ENCODE assay signal across 8 mouse cellular contexts in the genomic region with DNA sequence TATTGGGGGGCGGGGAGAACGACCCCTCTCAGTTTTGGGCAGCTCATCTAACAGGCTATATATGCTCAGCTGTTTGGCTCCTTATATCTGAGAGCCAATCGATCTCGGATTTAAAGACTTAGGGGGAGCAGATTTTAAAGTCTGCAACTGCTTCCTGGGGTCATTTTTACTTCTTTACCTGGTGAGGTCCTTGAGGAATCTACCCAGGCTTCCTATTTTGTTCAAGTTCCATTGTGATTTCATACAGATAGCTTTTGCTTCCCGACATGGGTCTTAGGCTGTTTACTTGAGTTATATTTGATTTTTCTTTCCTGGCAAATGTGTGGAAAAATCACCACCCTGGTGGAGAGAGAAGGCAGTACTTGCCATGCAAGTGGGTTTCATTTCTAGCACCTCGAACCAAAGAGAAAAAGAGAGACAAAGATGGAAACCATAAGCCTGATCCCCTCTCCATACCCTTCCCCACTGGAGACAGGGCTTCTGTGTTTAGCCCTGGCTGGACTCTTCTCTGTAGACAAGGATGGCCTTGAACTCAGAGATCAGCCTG. TPM values are rescaled to one million over a fixed set of nuclear protein-coding genes. Genes with fewer than 3 reads are reported as not detected.
DNase-seq lines count a peak whose midpoint lies in the region; ATAC-seq and TF ChIP-seq lines count a peak whose summit lies in the region.

No protein-coding gene starts in this region.

- H3K79me2 ChIP-seq in CH12.LX (replicated peaks; ENCODE audit: control insufficient read depth, extremely low read depth, insufficient read depth, poor library complexity, severe bottlenecking), result peaks cover 42% of the 10 kb centered on the region

- intact Hi-C loops in heart, postnatal 25 days (cut with DNase I), result no loop called here
- intact Hi-C loops in left cerebral cortex, postnatal 14 days (cut with DNase I), result loop anchor here (5.0 to 10.0 kb wide), 2 partner anchors 32 to 235 kb away; no protein-coding TSS in a partner anchor

- H3K27me3 ChIP-seq in heart, embryonic 11.5 days (ENCODE audit: control insufficient read depth, insufficient read depth, low read length), result no peaks in the 10 kb centered on the region
- no peaks in the 10 kb centered on the region for H3K27me3 ChIP-seq in CH12.LX (replicated peaks)
- H3K27me3 ChIP-seq in hindbrain, embryonic 10.5 days (ENCODE audit: insufficient read depth, poor library complexity, severe bottlenecking), result no peaks in the 10 kb centered on the region
- no peaks in the 10 kb centered on the region for H3K27me3 ChIP-seq in midbrain, embryonic 12.5 days

- TF ChIP-seq RAD21 in CH12.LX (IDR thresholded peaks at IDR 0.05; ENCODE audit: low read depth, low read length), result no peak

- no peak for TF ChIP-seq POLR2A in CH12.LX (IDR thresholded peaks at IDR 0.05; ENCODE audit: low read depth, low read length)

- 39% methylated on average over 6 of the region's 6 CpGs for WGBS in heart, embryonic 11.5 days (ENCODE audit: insufficient replicate concordance)
- WGBS in hindbrain, embryonic 10.5 days, result 51% methylated on average over 6 of the region's 6 CpGs
- 46% methylated on average over 6 of the region's 6 CpGs for WGBS in midbrain, embryonic 12.5 days

- H3K4me2 ChIP-seq in heart, embryonic 11.5 days, result peak overlapping the region; percentile 90
- peak overlapping the region; percentile 99 for H3K4me2 ChIP-seq in CH12.LX (ENCODE audit: insufficient read depth, low read depth, poor library complexity, severe bottlenecking)
- H3K4me2 ChIP-seq in midbrain, embryonic 12.5 days (replicated peaks), result peak overlapping the region; percentile 85

- no peak for TF ChIP-seq EP300 in CH12.LX (IDR thresholded peaks at IDR 0.05; ENCODE audit: low read length)

- no peaks in the 10 kb centered on the region for H3K9me3 ChIP-seq in heart, embryonic 11.5 days (replicated peaks; ENCODE audit: control insufficient read depth, low read length)
- H3K9me3 ChIP-seq in CH12.LX (replicated peaks; ENCODE audit: low read length), result no peaks in the 10 kb centered on the region
- no peaks in the 10 kb centered on the region for H3K9me3 ChIP-seq in hindbrain, embryonic 10.5 days
- H3K9me3 ChIP-seq in midbrain, embryonic 12.5 days, result no peaks in the 10 kb centered on the region

- peaks cover 3% of the 10 kb centered on the region; the same call in 1 of the 2 replicates for H3K4me1 ChIP-seq in heart, embryonic 11.5 days (ENCODE audit: control insufficient read depth, insufficient read depth, low read length)
- H3K4me1 ChIP-seq in CH12.LX (ENCODE audit: control insufficient read depth in 1 of 2, insufficient read depth in 2 of 2), result peaks cover 0 to 19% of the 10 kb centered on the region in 2 experiments; a peak in 2 of 4 replicates
- peaks cover 14% of the 10 kb centered on the region for H3K4me1 ChIP-seq in hindbrain, embryonic 10.5 days (replicated peaks)
- H3K4me1 ChIP-seq in midbrain, embryonic 12.5 days, result peaks cover 10% of the 10 kb centered on the region

- peak overlapping the region; percentile 84 for H3K4me3 ChIP-seq in heart, embryonic 11.5 days (ENCODE audit: low read depth, low read length)
- peak overlapping the region; percentile 88 to 93 (median 91) for H3K4me3 ChIP-seq in CH12.LX (replicated peaks in 1 of 3; ENCODE audit: low read depth in 2 of 3, low read length in 2 of 3, poor library complexity in 1 of 3)
- H3K4me3 ChIP-seq in hindbrain, embryonic 10.5 days, result peak overlapping the region; percentile 94
- H3K4me3 ChIP-seq in midbrain, embryonic 12.5 days, result peak overlapping the region; percentile 91

- in situ Hi-C loops in CH12.LX (cut with MboI; ENCODE audit: low pct_ligation_motif_present, low pct_unique_long_range_greater_than_20kb, low sequenced_read_pairs), result loop anchor here (5.0 kb wide), 1 partner anchor 42 kb away; a partner anchor contains a TSS

- peak; percentile 37 to 41; a peak in 3 of 4 replicates for TF ChIP-seq CTCF in CH12.LX (conservative IDR thresholded peaks at IDR 0.05 in 1 of 2, IDR thresholded peaks at IDR 0.05 in 1 of 2; ENCODE audit: low read depth in 2 of 2, low read length in 2 of 2)

- dilution Hi-C loops in CH12.LX (cut with MboI; ENCODE audit: extremely low pct_ligation_motif_present, extremely low pct_unique_long_range_greater_than_20kb, low sequenced_read_pairs), result no loop called here

- ATAC-seq in heart, embryonic 11.5 days (replicated peaks; ENCODE audit: insufficient number of reproducible peaks, low FRiP score, low TSS enrichment), result no peak
- ATAC-seq in midbrain, embryonic 12.5 days (ENCODE audit: low FRiP score, low read depth), result no peak
- no peak for ATAC-seq in frontal cortex, adult (ENCODE audit: low TSS enrichment)

- H3K36me3 ChIP-seq in heart, embryonic 11.5 days (ENCODE audit: control insufficient read depth, insufficient read depth, low read length), result no peaks in the 10 kb centered on the region
- H3K36me3 ChIP-seq in CH12.LX (replicated peaks in 1 of 2; ENCODE audit: control insufficient read depth in 1 of 2, insufficient read depth in 1 of 2, low read length in 1 of 2), result peaks cover 0 to 17% of the 10 kb centered on the region in 2 experiments
- peaks cover 13% of the 10 kb centered on the region for H3K36me3 ChIP-seq in hindbrain, embryonic 10.5 days
- H3K36me3 ChIP-seq in midbrain, embryonic 12.5 days, result no peaks in the 10 kb centered on the region

- H3K9ac ChIP-seq in heart, embryonic 11.5 days (ENCODE audit: low read depth, low read length), result peak overlapping the region; percentile 93
- peak overlapping the region; percentile 82 for H3K9ac ChIP-seq in CH12.LX (ENCODE audit: insufficient read depth, low read depth)
- peak overlapping the region; percentile 87 for H3K9ac ChIP-seq in midbrain, embryonic 12.5 days (replicated peaks)

- no peak overlapping the region for H3K27ac ChIP-seq in heart, embryonic 11.5 days (ENCODE audit: low read depth, low read length)
- no peak overlapping the region for H3K27ac ChIP-seq in CH12.LX (ENCODE audit: insufficient read depth, low read depth)
- H3K27ac ChIP-seq in hindbrain, embryonic 10.5 days, result peak overlapping the region; percentile 97; the same call in 1 of the 2 replicates
- H3K27ac ChIP-seq in midbrain, embryonic 12.5 days (replicated peaks), result no peak overlapping the region

- no peak for DNase-seq in heart, postnatal 25 days (ENCODE audit: low spot score)
- DNase-seq in CH12.LX (ENCODE audit: extremely low read depth), result peak; percentile 37
- no peak for DNase-seq in hindbrain, embryonic 10.5 days (ENCODE audit: low spot score)
- DNase-seq in left cerebral cortex, postnatal 14 days (ENCODE audit: low spot score in 2 of 2), result no peak
- no peak for DNase-seq in thymus, postnatal 36 days

TF ChIP-seq in CH12.LX, 34 proteins besides CTCF, POLR2A, EP300 and RAD21 (continues in another document):
- 0 out of 2 replicates have a peak, but pooled peaks have one; percentile 22 for TF ChIP-seq NELFE (IDR thresholded peaks at IDR 0.05; ENCODE audit: low read depth, low read length)

RNA-seq across cellular contexts. Expression of a gene that starts 1.4 kb away (rescaled TPM):
- 64.5 and 67.4 TPM in 2 replicates for polyA plus RNA-seq in heart, embryonic 11.5 days (2014; fragmentation: Nextera tagmentation; extraction: Ambion mirVana)
- total RNA-seq in heart, postnatal 25 days (2021), result 10 to 100 TPM; 12.0 to 12.2 TPM
- total RNA-seq in CH12.LX (2012; rRNA removed) (24.2 and 27.8 TPM in 2 replicates), CH12.LX (2014; rRNA removed) (29.5 and 32.6 TPM in 2 replicates)
- polyA plus RNA-seq in CH12.LX (2012; ENCODE audit: insufficient read length, low read depth), result 61.8 and 67.1 TPM in 2 replicates
- 66.1 and 71.9 TPM in 2 replicates for polyA plus RNA-seq in hindbrain, embryonic 10.5 days (2016; fragmentation: Nextera tagmentation; extraction: Ambion mirVana)
- polyA plus RNA-seq in midbrain, embryonic 12.5 days (2016; fragmentation: Nextera tagmentation; extraction: Ambion mirVana), result 63.2 and 63.8 TPM in 2 replicates
- 10 to 100 TPM; 26.8 to 29.9 TPM for total RNA-seq in left cerebral cortex, postnatal 14 days (2021)

RNA-seq across cellular contexts. Expression of a gene that starts 19.8 kb away (rescaled TPM):
- 3.0 and 7.2 TPM in 2 replicates for polyA plus RNA-seq in heart, embryonic 11.5 days (2014; fragmentation: Nextera tagmentation; extraction: Ambion mirVana)
- 1 to 10 TPM; 7.8 to 8.7 TPM for total RNA-seq in heart, postnatal 25 days (2021)
- total RNA-seq in CH12.LX (2012; rRNA removed) (6.3 and 7.0 TPM in 2 replicates), CH12.LX (2014; rRNA removed) (6.3 and 6.9 TPM in 2 replicates)
- polyA plus RNA-seq in CH12.LX (2012; ENCODE audit: insufficient read length, low read depth), result 7.0 and 8.0 TPM in 2 replicates
- 15.0 and 16.1 TPM in 2 replicates for polyA plus RNA-seq in hindbrain, embryonic 10.5 days (2016; fragmentation: Nextera tagmentation; extraction: Ambion mirVana)
- polyA plus RNA-seq in midbrain, embryonic 12.5 days (2016; fragmentation: Nextera tagmentation; extraction: Ambion mirVana), result 14.2 and 16.7 TPM in 2 replicates
- total RNA-seq in left cerebral cortex, postnatal 14 days (2021), result 10 to 100 TPM; 23.0 to 25.3 TPM

RNA-seq across cellular contexts. Expression of a gene that starts 33.2 kb away (rescaled TPM):
- 1.3 and 1.4 TPM in 2 replicates for polyA plus RNA-seq in heart, embryonic 11.5 days (2014; fragmentation: Nextera tagmentation; extraction: Ambion mirVana)
- under 1 TPM; 0.53 to 0.60 TPM for total RNA-seq in heart, postnatal 25 days (2021)
- total RNA-seq in CH12.LX (2012; rRNA removed) (0.21 and 0.30 TPM in 2 replicates), CH12.LX (2014; rRNA removed) (not detected in 2 replicates)
- polyA plus RNA-seq in CH12.LX (2012; ENCODE audit: insufficient read length, low read depth), result 0.24 and 0.37 TPM in 2 replicates
- 2.5 and 3.3 TPM in 2 replicates for polyA plus RNA-seq in hindbrain, embryonic 10.5 days (2016; fragmentation: Nextera tagmentation; extraction: Ambion mirVana)
- 0.87 and 1.3 TPM in 2 replicates for polyA plus RNA-seq in midbrain, embryonic 12.5 days (2016; fragmentation: Nextera tagmentation; extraction: Ambion mirVana)
- under 1 TPM in 1 of 2 experiments, not detected in 1; 0.79 TPM for total RNA-seq in left cerebral cortex, postnatal 14 days (2021)

RNA-seq across cellular contexts. Expression of a gene that starts 40.7 kb away (rescaled TPM):
- polyA plus RNA-seq in heart, embryonic 11.5 days (2014; fragmentation: Nextera tagmentation; extraction: Ambion mirVana), result 27.2 and 31.7 TPM in 2 replicates
- 10 to 100 TPM in 1 of 2 experiments, 1 to 10 TPM in 1; 9.6 to 10.9 TPM for total RNA-seq in heart, postnatal 25 days (2021)
- total RNA-seq in CH12.LX (2012; rRNA removed), result 38.7 and 44.1 TPM in 2 replicates
- 65.1 and 79.5 TPM in 2 replicates for total RNA-seq in CH12.LX (2014; rRNA removed)
- 60.0 and 62.5 TPM in 2 replicates for polyA plus RNA-seq in CH12.LX (2012; ENCODE audit: insufficient read length, low read depth)
- polyA plus RNA-seq in hindbrain, embryonic 10.5 days (2016; fragmentation: Nextera tagmentation; extraction: Ambion mirVana), result 33.0 and 36.9 TPM in 2 replicates
- 36.6 and 39.4 TPM in 2 replicates for polyA plus RNA-seq in midbrain, embryonic 12.5 days (2016; fragmentation: Nextera tagmentation; extraction: Ambion mirVana)
- 10 to 100 TPM; 26.8 to 28.3 TPM for total RNA-seq in left cerebral cortex, postnatal 14 days (2021)

RNA-seq across cellular contexts. Expression of a gene that starts 40.7 kb away (rescaled TPM):
- polyA plus RNA-seq in heart, embryonic 11.5 days (2014; fragmentation: Nextera tagmentation; extraction: Ambion mirVana), result 40.1 and 41.8 TPM in 2 replicates
- total RNA-seq in heart, postnatal 25 days (2021), result 10 to 100 TPM; 23.1 to 25.8 TPM
- 83.7 and 87.3 TPM in 2 replicates for total RNA-seq in CH12.LX (2012; rRNA removed)
- total RNA-seq in CH12.LX (2014; rRNA removed), result 69.5 and 73.9 TPM in 2 replicates
- 48.4 and 56.5 TPM in 2 replicates for polyA plus RNA-seq in CH12.LX (2012; ENCODE audit: insufficient read length, low read depth)
- polyA plus RNA-seq in hindbrain, embryonic 10.5 days (2016; fragmentation: Nextera tagmentation; extraction: Ambion mirVana), result 71.1 and 73.6 TPM in 2 replicates
- 57.3 and 59.9 TPM in 2 replicates for polyA plus RNA-seq in midbrain, embryonic 12.5 days (2016; fragmentation: Nextera tagmentation; extraction: Ambion mirVana)
- total RNA-seq in left cerebral cortex, postnatal 14 days (2021), result 10 to 100 TPM; 37.1 to 37.8 TPM
